24 mouse cellular contexts compared by ENCODE assay signal in the genomic region with DNA sequence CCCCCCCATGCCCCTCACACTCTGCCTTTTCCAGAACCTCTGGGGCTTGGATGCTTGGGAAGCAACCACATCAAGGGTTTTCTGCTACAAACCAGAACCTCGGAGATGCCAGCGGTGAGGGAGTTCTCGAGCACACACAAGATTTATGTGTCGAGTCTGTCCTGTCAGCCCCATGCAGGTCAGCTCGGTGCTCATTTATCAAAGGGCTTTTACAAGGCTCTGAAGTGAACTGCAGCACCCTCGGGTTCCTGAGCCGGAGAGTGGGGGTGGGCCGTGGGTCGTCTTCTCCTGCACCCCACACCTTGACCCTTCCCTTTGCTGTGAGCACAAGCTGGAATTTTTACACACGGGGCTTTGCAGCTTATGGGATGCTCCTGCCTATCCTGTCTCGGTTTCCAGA. TPM values are rescaled to one million over a fixed set of nuclear protein-coding genes. Genes with fewer than 3 reads are reported as not detected.
A peak's percentile ranks its signal among the peaks of the same experiment; 100 is the strongest.
DNase-seq lines count a peak whose midpoint lies in the region; ATAC-seq and TF ChIP-seq lines count a peak whose summit lies in the region.
"Had no signal": no experiment of that assay in that cellular context is flagged by ENCODE, and none has a peak within 500 bp of the region (broad histone marks: within the 10 kb centered on the region; RNA-seq: fewer than 3 reads in every experiment).

No protein-coding gene starts in this region.

- WGBS in hindbrain, embryonic 10.5 days = 71% methylated on average over 11 of the region's 11 CpGs
- WGBS in hindbrain, postnatal 0 days = 56% methylated on average over 11 of the region's 11 CpGs
- WGBS in midbrain, embryonic 13.5 days = 64% methylated on average over 11 of the region's 11 CpGs
- 71% methylated on average over 11 of the region's 11 CpGs for WGBS in midbrain, postnatal 0 days
- 62% methylated on average over 11 of the region's 11 CpGs for WGBS in liver, postnatal 0 days (ENCODE audit: insufficient replicate concordance)

- H3K4me1 ChIP-seq in hindbrain, embryonic 10.5 days (replicated peaks) = peaks cover 74% of the 10 kb centered on the region
- no peaks in the 10 kb centered on the region for H3K4me1 ChIP-seq in hindbrain, postnatal 0 days (ENCODE audit: insufficient read depth, low read length)
- H3K4me1 ChIP-seq in midbrain, embryonic 13.5 days (replicated peaks) = peaks cover 51% of the 10 kb centered on the region
- H3K4me1 ChIP-seq in midbrain, postnatal 0 days (ENCODE audit: insufficient read depth, low read length) = no peaks in the 10 kb centered on the region
- 0 out of 2 replicates have a peak, but pooled peaks cover 3% of the 10 kb centered on the region for H3K4me1 ChIP-seq in liver, postnatal 0 days (ENCODE audit: insufficient read depth)
- H3K4me1 ChIP-seq: liver, embryonic 15.5 days had no signal

- H3K27ac ChIP-seq in hindbrain, embryonic 10.5 days = peak overlapping the region; percentile 60
- H3K27ac ChIP-seq in hindbrain, postnatal 0 days = no peak overlapping the region
- no peak overlapping the region for H3K27ac ChIP-seq in midbrain, embryonic 13.5 days
- H3K27ac ChIP-seq in midbrain, postnatal 0 days (ENCODE audit: low read depth, low read length) = no peak overlapping the region
- no peak overlapping the region for H3K27ac ChIP-seq in liver, postnatal 0 days (ENCODE audit: low read depth)
- H3K27ac ChIP-seq: gastrocnemius, adult 2 months; intestine, embryonic 15.5 days; kidney, postnatal 0 days; limb, embryonic 15.5 days; liver, embryonic 15.5 days had no signal

- H3K4me3 ChIP-seq in hindbrain, embryonic 10.5 days = no peak overlapping the region
- no peak overlapping the region for H3K4me3 ChIP-seq in hindbrain, postnatal 0 days (ENCODE audit: low read length)
- H3K4me3 ChIP-seq in midbrain, embryonic 13.5 days (replicated peaks) = no peak overlapping the region
- H3K4me3 ChIP-seq in midbrain, postnatal 0 days (ENCODE audit: low read depth, low read length) = no peak overlapping the region
- H3K4me3 ChIP-seq in liver, postnatal 0 days (ENCODE audit: low read depth, low read length) = no peak overlapping the region
- H3K4me3 ChIP-seq: gastrocnemius, adult 2 months; intestine, embryonic 15.5 days; limb, embryonic 15.5 days; liver, embryonic 15.5 days had no signal

- H3K27me3 ChIP-seq in hindbrain, embryonic 10.5 days (ENCODE audit: insufficient read depth, poor library complexity, severe bottlenecking) = peaks cover 48% of the 10 kb centered on the region
- no peaks in the 10 kb centered on the region for H3K27me3 ChIP-seq in hindbrain, postnatal 0 days (ENCODE audit: insufficient read depth, low read length)
- H3K27me3 ChIP-seq in midbrain, embryonic 13.5 days = 0 out of 2 replicates have a peak, but pooled peaks cover 6% of the 10 kb centered on the region
- H3K27me3 ChIP-seq in midbrain, postnatal 0 days (ENCODE audit: insufficient read depth, low read length) = no peaks in the 10 kb centered on the region
- peaks cover 8% of the 10 kb centered on the region for H3K27me3 ChIP-seq in liver, postnatal 0 days (ENCODE audit: insufficient read depth, low read length)
- H3K27me3 ChIP-seq: intestine, embryonic 15.5 days; limb, embryonic 15.5 days had no signal

- no peak for ATAC-seq in hindbrain, postnatal 0 days
- ATAC-seq in midbrain, embryonic 13.5 days = no peak
- ATAC-seq in midbrain, postnatal 0 days (ENCODE audit: low FRiP score) = no peak
- no peak for ATAC-seq in liver, postnatal 0 days
- ATAC-seq: activated CD4-positive, CD25-positive, alpha-beta regulatory T cell, adult 4 months; intestine, embryonic 15.5 days; lung, postnatal 0 days had no signal

- no peak for TF ChIP-seq CTCF in hindbrain, postnatal 0 days (IDR thresholded peaks at IDR 0.05; ENCODE audit: low read depth)
- TF ChIP-seq CTCF in midbrain, postnatal 0 days (IDR thresholded peaks at IDR 0.05) = no peak
- TF ChIP-seq CTCF in liver, postnatal 0 days (IDR thresholded peaks at IDR 0.05; ENCODE audit: low read depth) = no peak

- no peak overlapping the region for H3K4me2 ChIP-seq in hindbrain, postnatal 0 days (ENCODE audit: low read depth, low read length)
- H3K4me2 ChIP-seq in midbrain, embryonic 13.5 days (replicated peaks) = no peak overlapping the region
- H3K4me2 ChIP-seq in midbrain, postnatal 0 days (ENCODE audit: low read depth, low read length, poor library complexity, severe bottlenecking) = no peak overlapping the region
- no peak overlapping the region for H3K4me2 ChIP-seq in liver, postnatal 0 days (ENCODE audit: low read depth, low read length)
- H3K4me2 ChIP-seq: intestine, embryonic 15.5 days; limb, embryonic 15.5 days; liver, embryonic 15.5 days had no signal

- DNase-seq in adrenal gland, postnatal 14 days = peak; percentile 45
- DNase-seq in adrenal gland, adult 8-10 months = no peak
- no peak for DNase-seq in hindbrain, embryonic 10.5 days (ENCODE audit: low spot score)
- DNase-seq in hindbrain, postnatal 0 days (ENCODE audit: low spot score) = no peak
- DNase-seq in midbrain, postnatal 0 days (ENCODE audit: low spot score) = no peak
- DNase-seq in urinary bladder, adult 18-20 months (ENCODE audit: low spot score in 2 of 2) = no peak
- DNase-seq in liver, postnatal 0 days = no peak
- DNase-seq: cerebellum, adult 2 months; cerebellum, postnatal 36 days; gastrocnemius, adult 2 months; heart, postnatal 4 days; layer of hippocampus, postnatal 36 days; spleen, adult 18-20 months; thymus, postnatal 36 days had no signal

- H3K36me3 ChIP-seq in hindbrain, embryonic 10.5 days = no peaks in the 10 kb centered on the region
- no peaks in the 10 kb centered on the region for H3K36me3 ChIP-seq in hindbrain, postnatal 0 days (ENCODE audit: insufficient read depth, low read length)
- no peaks in the 10 kb centered on the region for H3K36me3 ChIP-seq in midbrain, embryonic 13.5 days
- H3K36me3 ChIP-seq in midbrain, postnatal 0 days (ENCODE audit: insufficient read depth, low read length) = no peaks in the 10 kb centered on the region
- no peaks in the 10 kb centered on the region for H3K36me3 ChIP-seq in liver, postnatal 0 days (replicated peaks; ENCODE audit: insufficient read depth, low read length)
- H3K36me3 ChIP-seq: G1E; intestine, embryonic 15.5 days; limb, embryonic 15.5 days; liver, embryonic 15.5 days had no signal

- no peak for TF ChIP-seq EP300 in liver, postnatal 0 days (IDR thresholded peaks at IDR 0.05; ENCODE audit: low read depth)

- H3K9me3 ChIP-seq in hindbrain, embryonic 10.5 days = no peaks in the 10 kb centered on the region
- no peaks in the 10 kb centered on the region for H3K9me3 ChIP-seq in hindbrain, postnatal 0 days (ENCODE audit: low read length)
- no peaks in the 10 kb centered on the region for H3K9me3 ChIP-seq in midbrain, embryonic 13.5 days
- no peaks in the 10 kb centered on the region for H3K9me3 ChIP-seq in midbrain, postnatal 0 days (ENCODE audit: low read length)
- H3K9me3 ChIP-seq in liver, postnatal 0 days (ENCODE audit: low read length) = no peaks in the 10 kb centered on the region
- H3K9me3 ChIP-seq: intestine, embryonic 15.5 days; limb, embryonic 15.5 days; liver, embryonic 15.5 days had no signal

- H3K9ac ChIP-seq in hindbrain, postnatal 0 days (replicated peaks; ENCODE audit: low read length) = no peak overlapping the region
- H3K9ac ChIP-seq in midbrain, embryonic 13.5 days (replicated peaks) = 0 out of 2 replicates have a peak overlapping the region, but pooled peaks have one; percentile 7
- no peak overlapping the region for H3K9ac ChIP-seq in midbrain, postnatal 0 days (replicated peaks; ENCODE audit: low read length, poor library complexity, severe bottlenecking)
- no peak overlapping the region for H3K9ac ChIP-seq in liver, postnatal 0 days (replicated peaks)
- H3K9ac ChIP-seq: intestine, embryonic 15.5 days; limb, embryonic 15.5 days; liver, embryonic 15.5 days had no signal

RNA-seq across cellular contexts. Expression of a gene that starts 5.7 kb away (rescaled TPM):
- total RNA-seq in adrenal gland, postnatal 14 days (2021) = 29.9 and 33.9 TPM in 2 replicates
- 10 to 100 TPM; 30.7 to 64.5 (median 48.4) TPM for total RNA-seq in adrenal gland, adult 8-10 months (2022)
- 14.3 and 22.9 TPM in 2 replicates for polyA plus RNA-seq in hindbrain, embryonic 10.5 days (2016; fragmentation: Nextera tagmentation; extraction: Ambion mirVana)
- 37.5 and 48.3 TPM in 2 replicates for total RNA-seq in hindbrain, postnatal 0 days (2014; rRNA removed)
- polyA plus RNA-seq in hindbrain, postnatal 0 days (2015; fragmentation: Nextera tagmentation; extraction: Ambion mirVana) = 12.3 and 13.4 TPM in 2 replicates
- 22.3 and 22.5 TPM in 2 replicates for polyA plus RNA-seq in midbrain, embryonic 13.5 days (2015; fragmentation: Nextera tagmentation; extraction: Ambion mirVana)
- total RNA-seq in midbrain, postnatal 0 days (2014; rRNA removed) = 47.3 and 51.3 TPM in 2 replicates
- 9.9 and 12.4 TPM in 2 replicates for polyA plus RNA-seq in midbrain, postnatal 0 days (2015; fragmentation: Nextera tagmentation; extraction: Ambion mirVana)
- polyA plus RNA-seq in liver, postnatal 0 days (2015; fragmentation: Nextera tagmentation; extraction: Ambion mirVana) = 7.1 and 7.7 TPM in 2 replicates

RNA-seq across cellular contexts. Expression of a gene that starts 45.3 kb away (rescaled TPM):
- total RNA-seq in adrenal gland, postnatal 14 days (2021) = 1.0 and 1.1 TPM in 2 replicates
- total RNA-seq in adrenal gland, adult 8-10 months (2022) = 1 to 10 TPM in 3 of 4 experiments, under 1 TPM in 1; 0.99 to 4.1 (median 2.6) TPM
- 0.95 and 4.1 TPM in 2 replicates for polyA plus RNA-seq in hindbrain, embryonic 10.5 days (2016; fragmentation: Nextera tagmentation; extraction: Ambion mirVana)
- total RNA-seq in hindbrain, postnatal 0 days (2014; rRNA removed) = 1.2 and 3.3 TPM in 2 replicates
- 1.6 and 2.0 TPM in 2 replicates for polyA plus RNA-seq in hindbrain, postnatal 0 days (2015; fragmentation: Nextera tagmentation; extraction: Ambion mirVana)
- 2.3 and 2.4 TPM in 2 replicates for polyA plus RNA-seq in midbrain, embryonic 13.5 days (2015; fragmentation: Nextera tagmentation; extraction: Ambion mirVana)
- 1.0 and 2.0 TPM in 2 replicates for total RNA-seq in midbrain, postnatal 0 days (2014; rRNA removed)
- 1.7 and 2.4 TPM in 2 replicates for polyA plus RNA-seq in midbrain, postnatal 0 days (2015; fragmentation: Nextera tagmentation; extraction: Ambion mirVana)
- polyA plus RNA-seq in liver, postnatal 0 days (2015; fragmentation: Nextera tagmentation; extraction: Ambion mirVana) = not detected in 2 replicates
- total RNA-seq: G1E; gastrocnemius, adult 2 months; granulocyte monocyte progenitor cell, adult 5-6 weeks; heart, postnatal 4 days had no signal
- polyA plus RNA-seq: activated CD4-positive, CD25-positive, alpha-beta regulatory T cell, adult 4 months; G1E; heart, embryonic 14.5 days; kidney, postnatal 0 days; limb, embryonic 15.5 days; liver, embryonic 15.5 days had no signal
